Mouse (Mus musculus): ENCODE measurements at regions not wholly inside any gene's neighbourhood (a gene's known extent, or its start where the extent isn't known, plus 50 kb on each side); places are given as distances from the start of the nearest gene placed in this dataset.

DNA sequence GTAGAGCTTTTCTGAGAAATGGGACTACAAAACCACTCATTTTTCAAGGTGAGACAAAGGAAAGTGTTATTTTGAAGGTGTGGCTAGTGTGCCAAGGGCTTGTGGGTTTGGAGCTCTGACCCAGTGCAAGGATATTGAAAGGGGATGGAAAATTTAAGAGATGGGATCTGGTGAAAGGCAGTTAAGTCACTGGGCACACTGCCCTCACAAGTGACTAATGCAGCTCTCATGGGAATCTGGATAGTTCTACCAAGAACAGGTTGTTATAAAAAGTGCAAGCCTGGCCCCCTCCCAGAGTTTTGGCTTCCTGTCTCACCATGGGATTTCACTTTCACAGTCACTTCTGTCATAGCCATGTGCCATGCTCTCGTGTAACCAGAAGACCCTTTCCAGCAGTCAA lies 360.1 kb downstream of the Lpin1 start:
- no peak overlapping the region for H3K27ac ChIP-seq (ENCODE audit: insufficient read depth, low read length)
- H3K4me1 ChIP-seq (ENCODE audit: control insufficient read depth, insufficient read depth, low read length): no peaks in the 10 kb centered on the region; the same call in none of the 2 replicates
- no peak for TF ChIP-seq POLR2A (IDR thresholded peaks at IDR 0.05; ENCODE audit: low read depth, low read length)
- no peak for TF ChIP-seq CTCF (IDR thresholded peaks at IDR 0.05; ENCODE audit: borderline replicate concordance, insufficient read depth, low read length)
- no peak overlapping the region for H3K4me3 ChIP-seq (ENCODE audit: insufficient read depth, low read length)

- Histone ChIP-seq H3K27ac (ENCODE audit: insufficient read depth, low read length) (no peak overlapping the region), H3K4me1 (ENCODE audit: control insufficient read depth, insufficient read depth, low read length) (no peaks in the 10 kb centered on the region; the same call in none of the 2 replicates), H3K4me3 (ENCODE audit: insufficient read depth, low read length) (no peak overlapping the region)
- TF ChIP-seq CTCF (IDR thresholded peaks at IDR 0.05; ENCODE audit: borderline replicate concordance, insufficient read depth, low read length) (no peak), POLR2A (IDR thresholded peaks at IDR 0.05; ENCODE audit: low read depth, low read length) (no peak)
Measured at GRCm38 (mm10) chr12:16250096-16250495, 360.7 kb downstream of the Lpin1 start.

DNA sequence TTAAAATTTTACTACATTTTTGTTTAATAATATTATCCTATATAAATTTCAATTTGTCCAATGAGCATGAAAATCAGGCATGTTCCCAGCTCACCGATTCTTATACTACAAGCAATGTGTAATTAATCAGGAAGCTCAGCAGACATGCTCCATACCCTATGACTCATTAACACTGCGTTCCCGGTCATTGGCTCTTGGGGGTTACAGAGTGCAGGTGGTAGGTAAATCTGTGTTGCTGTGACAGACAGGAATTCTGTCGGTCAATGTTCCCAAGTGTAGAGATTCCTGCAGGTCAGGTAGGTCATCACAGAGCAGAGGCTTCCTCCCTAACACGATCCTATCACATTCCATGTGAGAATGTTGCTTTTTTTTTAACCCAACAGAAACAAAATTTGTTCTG lies 371.0 kb downstream of the Lpin1 start:
- TF ChIP-seq POLR2A (IDR thresholded peaks at IDR 0.05; ENCODE audit: low read depth, low read length) (no peak), CTCF (IDR thresholded peaks at IDR 0.05; ENCODE audit: borderline replicate concordance, insufficient read depth, low read length) (no peak)

DNA sequence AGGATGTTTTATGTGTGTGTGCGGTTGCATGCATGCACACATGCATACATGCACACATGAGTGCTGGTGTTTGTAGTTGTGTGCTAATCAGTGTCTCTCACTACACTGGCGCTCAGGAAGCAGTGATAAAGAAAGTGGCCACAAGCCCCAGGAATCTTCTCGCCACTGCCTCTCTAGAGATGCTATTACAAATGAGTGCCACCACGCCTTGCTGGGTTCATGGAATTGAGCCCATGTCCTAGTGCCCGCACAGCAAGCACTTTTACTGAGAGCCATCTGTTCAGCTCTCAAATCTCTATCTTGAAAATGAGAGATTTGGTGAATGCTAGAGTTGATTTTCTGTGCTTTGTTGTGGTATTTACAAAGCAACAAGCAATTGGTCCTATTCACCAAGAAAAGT lies 373.3 kb downstream of the Lpin1 start:
- Histone ChIP-seq H3K4me1 (ENCODE audit: control insufficient read depth, insufficient read depth, low read length) (no peaks in the 10 kb centered on the region), H3K4me3 (ENCODE audit: insufficient read depth, low read length) (no peak overlapping the region), H3K27ac (ENCODE audit: insufficient read depth, low read length) (no peak overlapping the region)
- TF ChIP-seq POLR2A (IDR thresholded peaks at IDR 0.05; ENCODE audit: low read depth, low read length) (no peak), CTCF (IDR thresholded peaks at IDR 0.05; ENCODE audit: borderline replicate concordance, insufficient read depth, low read length) (no peak)

More for the DNA sequence above, 371.0 kb downstream of the Lpin1 start:
- Histone ChIP-seq H3K4me1 (ENCODE audit: control insufficient read depth, insufficient read depth, low read length) (no peaks in the 10 kb centered on the region), H3K4me3 (ENCODE audit: insufficient read depth, low read length) (no peak overlapping the region), H3K27ac (ENCODE audit: insufficient read depth, low read length) (no peak overlapping the region)

- TF ChIP-seq CTCF (IDR thresholded peaks at IDR 0.05; ENCODE audit: borderline replicate concordance, insufficient read depth, low read length) (no peak), POLR2A (IDR thresholded peaks at IDR 0.05; ENCODE audit: low read depth, low read length) (no peak)
- Histone ChIP-seq H3K4me3 (ENCODE audit: insufficient read depth, low read length) (no peak overlapping the region), H3K4me1 (ENCODE audit: control insufficient read depth, insufficient read depth, low read length) (no peaks in the 10 kb centered on the region), H3K27ac (ENCODE audit: insufficient read depth, low read length) (no peak overlapping the region)
Measured at GRCm38 (mm10) chr12:16233559-16233958, 377.2 kb downstream of the Lpin1 start.

DNA sequence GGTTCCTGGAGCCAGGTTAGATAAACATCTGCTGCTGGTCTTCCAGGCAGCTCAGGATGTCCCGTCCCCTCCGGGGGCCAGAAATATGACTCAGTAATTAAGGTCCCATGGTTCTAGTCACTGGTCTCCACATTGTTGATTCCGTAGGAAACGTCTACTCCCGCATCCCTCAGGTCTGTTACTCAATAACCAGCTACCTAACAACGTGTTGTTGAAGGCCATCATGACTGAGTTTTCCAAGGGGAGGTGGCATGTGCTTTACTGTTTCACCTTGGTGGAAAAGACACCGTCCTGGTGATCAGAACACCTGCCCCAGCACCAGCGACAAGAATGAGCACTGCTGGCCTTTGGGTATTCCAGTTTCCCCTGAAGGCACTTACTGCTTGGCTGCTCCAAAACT lies 377.9 kb downstream of the Lpin1 start:
- TF ChIP-seq CTCF (IDR thresholded peaks at IDR 0.05; ENCODE audit: borderline replicate concordance, insufficient read depth, low read length): no peak
- TF ChIP-seq POLR2A (IDR thresholded peaks at IDR 0.05; ENCODE audit: low read depth, low read length): no peak
- H3K27ac ChIP-seq (ENCODE audit: insufficient read depth, low read length): no peak overlapping the region

GRCm38 (mm10) chr12:16232051-16232450 lies 378.7 kb downstream of the Lpin1 start:
- TF ChIP-seq POLR2A (IDR thresholded peaks at IDR 0.05; ENCODE audit: low read depth, low read length) (no peak), CTCF (IDR thresholded peaks at IDR 0.05; ENCODE audit: borderline replicate concordance, insufficient read depth, low read length) (no peak)

More for the DNA sequence above, 377.9 kb downstream of the Lpin1 start:
- Histone ChIP-seq H3K4me1 (ENCODE audit: control insufficient read depth, insufficient read depth, low read length) (no peaks in the 10 kb centered on the region), H3K4me3 (ENCODE audit: insufficient read depth, low read length) (no peak overlapping the region)

GRCm38 (mm10) chr12:16231093-16231492 lies 379.7 kb downstream of the Lpin1 start:
- TF ChIP-seq POLR2A (IDR thresholded peaks at IDR 0.05; ENCODE audit: low read depth, low read length) (no peak), CTCF (IDR thresholded peaks at IDR 0.05; ENCODE audit: borderline replicate concordance, insufficient read depth, low read length) (no peak)
- Histone ChIP-seq H3K27ac (ENCODE audit: insufficient read depth, low read length) (no peak overlapping the region), H3K4me3 (ENCODE audit: insufficient read depth, low read length) (no peak overlapping the region), H3K4me1 (ENCODE audit: control insufficient read depth, insufficient read depth, low read length) (no peaks in the 10 kb centered on the region)

More at GRCm38 (mm10) chr12:16232051-16232450, 378.7 kb downstream of the Lpin1 start:
- no peak overlapping the region for H3K27ac ChIP-seq (ENCODE audit: insufficient read depth, low read length)
- H3K4me1 ChIP-seq (ENCODE audit: control insufficient read depth, insufficient read depth, low read length): no peaks in the 10 kb centered on the region
- no peak overlapping the region for H3K4me3 ChIP-seq (ENCODE audit: insufficient read depth, low read length)

- Histone ChIP-seq H3K27ac (ENCODE audit: insufficient read depth, low read length) (no peak overlapping the region), H3K4me3 (ENCODE audit: insufficient read depth, low read length) (no peak overlapping the region), H3K4me1 (ENCODE audit: control insufficient read depth, insufficient read depth, low read length) (peaks cover 4% of the 10 kb centered on the region; the same call in 1 of the 2 replicates)
- no peak for TF ChIP-seq POLR2A (IDR thresholded peaks at IDR 0.05; ENCODE audit: low read depth, low read length)
- TF ChIP-seq CTCF (IDR thresholded peaks at IDR 0.05; ENCODE audit: borderline replicate concordance, insufficient read depth, low read length): no peak
Measured at GRCm38 (mm10) chr12:16225428-16225827, 385.3 kb downstream of the Lpin1 start.

GRCm38 (mm10) chr12:16222836-16223450 lies 387.8 kb downstream of the Lpin1 start:
- Histone ChIP-seq H3K4me1 (ENCODE audit: control insufficient read depth, insufficient read depth, low read length) (peaks cover 4% of the 10 kb centered on the region; the same call in 1 of the 2 replicates), H3K27ac (ENCODE audit: insufficient read depth, low read length) (no peak overlapping the region; the same call in 1 of the 2 replicates), H3K4me3 (ENCODE audit: insufficient read depth, low read length) (no peak overlapping the region)
- TF ChIP-seq CTCF (IDR thresholded peaks at IDR 0.05; ENCODE audit: borderline replicate concordance, insufficient read depth, low read length): no peak
- TF ChIP-seq POLR2A (IDR thresholded peaks at IDR 0.05; ENCODE audit: low read depth, low read length): no peak
